Comparison of ENCODE assay signal across 8 mouse cellular contexts in genomic region chr6:85513531-85513910, GRCm38 (mm10).
A peak's percentile ranks its signal among the peaks of the same experiment; 100 is the strongest.
DNase-seq lines count a peak whose midpoint lies in the region.

TSS of gene Egr4 (minus strand) at chr6:85513589.

- DNase-seq in ovary, postnatal 36 days (ENCODE audit: low spot score) = peak; percentile 31
- no peak for DNase-seq in ovary, adult 18-20 months (ENCODE audit: low spot score)
- peak; percentile 92 for DNase-seq in cerebellum, adult 9-11 months
- peak; percentile 88 to 89 for DNase-seq in frontal cortex, postnatal 14 days (ENCODE audit: low spot score in 2 of 2)
- peak; percentile 95 for DNase-seq in layer of hippocampus, adult 9-11 months
- DNase-seq in lung, postnatal 10 days = peak; percentile 22
- DNase-seq in right cerebral cortex, adult 18-20 months = peak; percentile 96
- no peak for DNase-seq in urinary bladder, postnatal 4 days (ENCODE audit: low spot score in 2 of 2)

Comparison
In these comparisons a context has a peak if more than half of its experiments do, and no peak if none do; other contexts are left out.
1. DNase-seq: peak in ovary, postnatal 36 days (single experiment), cerebellum, adult 9-11 months (single experiment), frontal cortex, postnatal 14 days (2 of 2), layer of hippocampus, adult 9-11 months (single experiment), lung, postnatal 10 days (single experiment) and right cerebral cortex, adult 18-20 months (single experiment); none in ovary, adult 18-20 months (single experiment) and urinary bladder, postnatal 4 days (0 of 2).